Mouse (Mus musculus): ENCODE data around the gene Fam196b.

DNA sequence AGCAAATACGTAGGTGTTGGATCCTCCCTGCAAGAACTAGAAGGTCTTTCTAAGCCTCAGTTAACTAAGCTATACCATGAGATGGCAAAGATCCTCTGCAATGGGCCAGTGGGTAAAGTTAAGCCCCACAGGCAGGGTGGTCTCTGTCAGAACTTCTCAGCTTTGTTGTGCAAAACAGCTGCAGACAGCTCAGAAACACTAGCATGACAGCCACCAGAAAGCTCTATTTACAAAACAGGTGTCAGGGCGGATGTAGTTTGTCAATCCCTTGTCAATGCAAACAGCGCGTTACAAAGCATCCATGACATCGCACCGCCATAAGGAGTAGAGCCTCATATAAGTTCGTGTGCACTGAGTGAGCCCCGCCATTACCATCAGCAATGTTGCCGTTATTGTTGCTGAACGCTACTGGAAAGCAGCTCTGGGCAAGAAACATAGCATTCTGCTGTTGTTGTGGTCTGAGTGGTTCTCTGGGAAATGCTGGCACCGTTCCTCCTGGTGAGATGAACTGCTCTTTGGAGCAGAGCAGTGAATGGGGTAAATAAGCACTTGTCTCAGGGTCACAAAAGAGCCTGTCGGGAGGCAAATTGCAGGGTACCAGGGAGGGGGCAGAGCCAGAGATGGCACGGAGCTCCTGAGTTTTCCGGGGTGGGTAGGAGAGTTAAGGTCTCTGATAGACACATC, 38.1 kb upstream of the Fam196b start:
- TF ChIP-seq POLR2A (IDR thresholded peaks at IDR 0.05; ENCODE audit: low read depth, low read length), result no peak
- TF ChIP-seq CTCF (IDR thresholded peaks at IDR 0.05; ENCODE audit: extremely low read depth, insufficient read length, insufficient replicate concordance, low read depth, low read length), result no peak
